Mouse (Mus musculus) embryonic facial prominence, embryonic 14.5 days (tissue): ENCODE measurements at regions not wholly inside any gene's neighbourhood (a gene's known extent, or its start where the extent isn't known, plus 50 kb on each side); places are given as distances from the start of the nearest gene placed in this dataset.
A peak's percentile ranks its signal among the peaks of the same experiment; 100 is the strongest.

Source experiments
- ATAC-seq: fragments of 200-750 bp; cut with Nextera tagmentation; 2 replicates; pipeline ENCODE4 v1.8.0; 2017; ENCODE audit warnings: low read depth, moderate number of reproducible peaks, moderate TSS enrichment
- DNase-seq: peaks from one replicate; pipeline ENCODE4 v3.0.0-alpha.2; 2015; ENCODE audit warnings: low spot score
- H3K27ac ChIP-seq: fragments of 300-500 bp; sonication (generic); replicated peaks from 2 replicates; pipeline ENCODE4 v1.5.1; 2014; ENCODE audit warnings: low read depth, mild to moderate bottlenecking, low read length, moderate library complexity
- H3K27me3 ChIP-seq: fragments of 300-500 bp; sonication (generic); replicated peaks from 2 replicates; pipeline ENCODE4 v1.6.1; 2014; ENCODE audit warnings: low read length; ENCODE audit not compliant: control insufficient read depth, insufficient read depth
- H3K36me3 ChIP-seq: fragments of 300-500 bp; sonication (generic); 2 replicates; pipeline ENCODE4 v1.6.1; 2014; ENCODE audit warnings: low read length, mixed read lengths; ENCODE audit not compliant: control insufficient read depth, insufficient read depth
- H3K4me1 ChIP-seq: fragments of 300-500 bp; sonication (generic); 2 replicates; pipeline ENCODE4 v1.6.1; 2014; ENCODE audit warnings: antibody characterized with exemption, low read length; ENCODE audit not compliant: control insufficient read depth, insufficient read depth
- H3K4me2 ChIP-seq: fragments of 300-500 bp; sonication (generic); 2 replicates; pipeline ENCODE4 v1.6.1; 2014; ENCODE audit warnings: low read depth, mild to moderate bottlenecking, low read length, moderate library complexity, mixed read lengths
- H3K4me3 ChIP-seq: fragments of 300-500 bp; sonication (generic); 2 replicates; pipeline ENCODE4 v1.5.1; 2014; ENCODE audit warnings: low read depth, mild to moderate bottlenecking, low read length
- H3K9ac ChIP-seq: fragments of 300-500 bp; sonication (generic); 2 replicates; pipeline ENCODE4 v1.6.1; 2014; ENCODE audit warnings: low read depth, mild to moderate bottlenecking, low read length, moderate library complexity, mixed read lengths
- H3K9me3 ChIP-seq: fragments of 300-500 bp; sonication (generic); 2 replicates; pipeline ENCODE4 v1.6.1; 2016; ENCODE audit warnings: low read length; ENCODE audit not compliant: control insufficient read depth
- WGBS: fragments of 180-500 bp; shearing (Covaris S2); extraction: QIAGEN DNeasy Blood & Tissue Kit; methylation state at CpG from one replicate; pipeline ENCODE4 v1.1.7; 2014; 5-methylcytosine and 5-hydroxymethylcytosine counted together

GRCm38 (mm10) chrX:108608446-108608845, 56.2 kb downstream of the Gm379 start:
- Histone ChIP-seq H3K9me3 (no peaks in the 10 kb centered on the region), H3K27ac (no peak overlapping the region), H3K4me2 (no peak overlapping the region), H3K36me3 (no peaks in the 10 kb centered on the region), H3K4me1 (no peaks in the 10 kb centered on the region), H3K27me3 (no peaks in the 10 kb centered on the region), H3K9ac (no peak overlapping the region), H3K4me3 (no peak overlapping the region)
- ATAC-seq, result no peak
- no peak for DNase-seq

GRCm38 (mm10) chrX:108599906-108600468, 64.7 kb downstream of the Gm379 start:
- no peak overlapping the region for H3K9ac ChIP-seq
- no peak overlapping the region for H3K4me2 ChIP-seq
- ATAC-seq (no peak), DNase-seq (no peak)
- H3K4me3 ChIP-seq, result no peak overlapping the region
- no peak overlapping the region for H3K27ac ChIP-seq
- H3K9me3 ChIP-seq, result no peaks in the 10 kb centered on the region
- no peaks in the 10 kb centered on the region for H3K27me3 ChIP-seq
- no peaks in the 10 kb centered on the region for H3K36me3 ChIP-seq
- no peaks in the 10 kb centered on the region for H3K4me1 ChIP-seq
- WGBS, result 73% methylated on average over 1 of the region's 1 CpGs

- Histone ChIP-seq H3K9ac (no peak overlapping the region), H3K9me3 (no peaks in the 10 kb centered on the region), H3K4me3 (no peak overlapping the region), H3K27ac (no peak overlapping the region), H3K27me3 (no peaks in the 10 kb centered on the region), H3K4me2 (no peak overlapping the region), H3K4me1 (no peaks in the 10 kb centered on the region), H3K36me3 (no peaks in the 10 kb centered on the region)
- no peak for DNase-seq
- WGBS, result 79% methylated on average over 3 of the region's 3 CpGs
- no peak for ATAC-seq
Observed at GRCm38 (mm10) chrX:108561977-108562376, 102.7 kb downstream of the Gm379 start.

- no peaks in the 10 kb centered on the region for H3K4me1 ChIP-seq
- no peak overlapping the region for H3K9ac ChIP-seq
- no peaks in the 10 kb centered on the region for H3K9me3 ChIP-seq
- H3K27ac ChIP-seq, result no peak overlapping the region
- WGBS, result 77% methylated on average over 2 of the region's 2 CpGs
- DNase-seq (no peak), ATAC-seq (no peak)
- no peak overlapping the region for H3K4me3 ChIP-seq
- H3K4me2 ChIP-seq, result no peak overlapping the region
- no peaks in the 10 kb centered on the region for H3K27me3 ChIP-seq
- no peaks in the 10 kb centered on the region for H3K36me3 ChIP-seq
Observed at GRCm38 (mm10) chrX:108543149-108543548, 121.5 kb downstream of the Gm379 start.

GRCm38 (mm10) chrX:108541410-108541809, 123.3 kb downstream of the Gm379 start:
- H3K4me3 ChIP-seq, result no peak overlapping the region
- 82% methylated on average over 2 of the region's 2 CpGs for WGBS

GRCm38 (mm10) chrX:108536995-108537394, 127.7 kb downstream of the Gm379 start:
- WGBS, result 8% methylated on average over 3 of the region's 3 CpGs
- Histone ChIP-seq H3K27ac (no peak overlapping the region), H3K36me3 (no peaks in the 10 kb centered on the region), H3K4me3 (no peak overlapping the region), H3K9me3 (no peaks in the 10 kb centered on the region), H3K4me2 (no peak overlapping the region), H3K27me3 (no peaks in the 10 kb centered on the region), H3K9ac (no peak overlapping the region), H3K4me1 (no peaks in the 10 kb centered on the region)
- DNase-seq (peak; percentile 16), ATAC-seq (no peak)

More at GRCm38 (mm10) chrX:108541410-108541809, 123.3 kb downstream of the Gm379 start:
- ATAC-seq (no peak), DNase-seq (no peak)
- Histone ChIP-seq H3K9ac (no peak overlapping the region), H3K4me1 (no peaks in the 10 kb centered on the region), H3K4me2 (no peak overlapping the region), H3K27me3 (no peaks in the 10 kb centered on the region), H3K27ac (no peak overlapping the region), H3K9me3 (no peaks in the 10 kb centered on the region), H3K36me3 (no peaks in the 10 kb centered on the region)
